Mouse (Mus musculus) kidney, embryonic 14.5 days (tissue): ENCODE results near the gene Haus7. TPM values are rescaled to one million over a fixed set of nuclear protein-coding genes. Genes with fewer than 3 reads are reported as not detected.

Experiments
- ATAC-seq: fragments of 200-750 bp; cut with Nextera tagmentation; 2 replicates; pipeline ENCODE4 v1.8.0; 2017; ENCODE audit warnings: moderate number of reproducible peaks, mild to moderate bottlenecking, moderate TSS enrichment, moderate library complexity; ENCODE audit not compliant: low FRiP score, low TSS enrichment
- H3K27ac ChIP-seq: fragments of 300-500 bp; sonication (generic); 2 replicates; pipeline ENCODE4 v1.5.1; 2014; ENCODE audit warnings: low read depth, mild to moderate bottlenecking, low read length, moderate library complexity, mixed read lengths
- H3K27me3 ChIP-seq: fragments of 300-500 bp; sonication (generic); 2 replicates; pipeline ENCODE4 v1.6.1; 2014; ENCODE audit warnings: mild to moderate bottlenecking, low read length; ENCODE audit not compliant: control insufficient read depth, insufficient read depth
- H3K36me3 ChIP-seq: fragments of 300-500 bp; sonication (generic); 2 replicates; pipeline ENCODE4 v1.6.1; 2014; ENCODE audit warnings: low read length, mixed read lengths; ENCODE audit not compliant: control insufficient read depth, insufficient read depth
- H3K4me1 ChIP-seq: fragments of 300-500 bp; sonication (generic); 2 replicates; pipeline ENCODE4 v1.6.1; 2014; ENCODE audit warnings: low read length, mixed read lengths; ENCODE audit not compliant: control insufficient read depth, insufficient read depth
- H3K4me2 ChIP-seq: fragments of 300-500 bp; sonication (generic); replicated peaks from 2 replicates; pipeline ENCODE4 v1.6.1; 2014; ENCODE audit warnings: low read depth, mild to moderate bottlenecking, low read length
- H3K4me3 ChIP-seq: fragments of 300-500 bp; sonication (generic); 2 replicates; pipeline ENCODE4 v1.5.1; 2014; ENCODE audit warnings: mild to moderate bottlenecking, low read length
- H3K9ac ChIP-seq: fragments of 300-500 bp; sonication (generic); 2 replicates; pipeline ENCODE4 v1.6.1; 2014; ENCODE audit warnings: low read depth, mild to moderate bottlenecking, low read length, moderate library complexity
- H3K9me3 ChIP-seq: fragments of 300-500 bp; sonication (generic); 2 replicates; pipeline ENCODE4 v1.6.1; 2016; ENCODE audit warnings: low read length; ENCODE audit not compliant: control insufficient read depth
- WGBS: fragments of 180-500 bp; shearing (Covaris S2); extraction: QIAGEN DNeasy Blood & Tissue Kit; methylation state at CpG from one replicate; pipeline ENCODE4 v1.1.7; 2014; 5-methylcytosine and 5-hydroxymethylcytosine counted together
- polyA plus RNA-seq: library from polyadenylated mRNA; unstranded; fragments of >200 nt; fragmentation: Nextera tagmentation; extraction: Ambion mirVana; gene quantifications from 2 replicates; pipeline ENCODE4 v1.2.1, GENCODE M21; 2014

Haus7 gene
- polyA plus RNA-seq, 1 experiment from 2014 or later, result 62.3 TPM

DNA sequence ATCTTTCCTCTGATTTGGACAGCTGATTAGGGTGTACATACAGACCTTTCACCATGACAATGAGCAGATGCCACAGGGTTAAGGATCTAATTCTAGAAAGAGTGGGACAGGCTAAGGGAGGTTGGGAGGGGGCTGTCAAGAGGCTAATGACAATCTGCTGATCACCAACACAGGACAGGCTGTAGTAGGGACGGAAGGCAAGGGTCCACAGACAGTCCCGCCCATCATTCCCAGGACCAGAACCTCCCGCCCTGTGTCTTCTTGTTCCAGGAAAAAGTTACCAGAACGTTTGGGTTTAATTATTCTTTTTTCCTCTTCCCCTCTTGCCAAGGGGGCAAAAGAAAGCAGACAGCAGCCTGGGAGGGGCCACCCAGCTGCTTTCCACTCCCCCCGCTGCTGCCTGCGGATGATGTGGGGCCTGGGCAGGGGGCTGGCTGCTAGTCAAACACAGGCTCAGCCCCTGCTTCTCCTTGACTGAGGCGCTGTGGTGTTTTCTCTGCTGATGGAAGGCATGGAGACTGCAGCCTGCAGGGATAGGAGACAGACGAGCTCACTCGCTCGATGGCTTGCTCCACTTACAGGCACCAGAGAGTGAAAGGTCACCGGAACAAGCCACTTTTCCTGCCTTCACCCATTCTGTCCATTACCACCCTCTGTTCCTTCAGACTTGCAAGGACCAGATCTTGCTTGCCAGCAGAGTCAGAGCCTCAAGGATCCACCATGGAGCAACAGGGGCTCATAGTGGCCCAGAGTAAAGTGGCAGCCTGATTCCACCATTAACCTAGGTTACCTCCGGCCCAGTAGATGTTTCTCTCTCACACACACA is 15.7 kb upstream of the Haus7 start:
- Histone ChIP-seq H3K9ac (no peak overlapping the region), H3K36me3 (no peaks in the 10 kb centered on the region), H3K4me1 (0 out of 2 replicates have a peak, but pooled peaks cover 4% of the 10 kb centered on the region), H3K27me3 (no peaks in the 10 kb centered on the region), H3K4me3 (no peak overlapping the region), H3K9me3 (no peaks in the 10 kb centered on the region), H3K4me2 (no peak overlapping the region), H3K27ac (peak overlapping the region; percentile 42; the same call in 1 of the 2 replicates)
- 56% methylated on average over 12 of the region's 12 CpGs for WGBS
- no peak; the same call in 1 of the 2 replicates for ATAC-seq

GRCm38 (mm10) chrX:73471764-73472163 is 12.9 kb upstream of the Haus7 start:
- no peak overlapping the region for H3K4me2 ChIP-seq
- 0 out of 2 replicates have a peak, but pooled peaks cover 4% of the 10 kb centered on the region for H3K4me1 ChIP-seq
- no peak overlapping the region for H3K27ac ChIP-seq
- H3K4me3 ChIP-seq, result no peak overlapping the region
- H3K9me3 ChIP-seq, result no peaks in the 10 kb centered on the region
- no peaks in the 10 kb centered on the region for H3K36me3 ChIP-seq
- ATAC-seq, result no peak
- no peaks in the 10 kb centered on the region; the same call in 1 of the 2 replicates for H3K27me3 ChIP-seq
- 83% methylated on average over 3 of the region's 3 CpGs for WGBS
- no peak overlapping the region for H3K9ac ChIP-seq

- Histone ChIP-seq H3K27me3 (no peaks in the 10 kb centered on the region; the same call in 1 of the 2 replicates), H3K9me3 (no peaks in the 10 kb centered on the region), H3K9ac (no peak overlapping the region), H3K4me1 (no peaks in the 10 kb centered on the region), H3K36me3 (no peaks in the 10 kb centered on the region), H3K4me2 (no peak overlapping the region), H3K27ac (no peak overlapping the region), H3K4me3 (no peak overlapping the region)
- WGBS, result 89% methylated on average over 1 of the region's 1 CpGs
- ATAC-seq, result no peak
Measured at GRCm38 (mm10) chrX:73468752-73469151, 9.9 kb upstream of the Haus7 start.

DNA sequence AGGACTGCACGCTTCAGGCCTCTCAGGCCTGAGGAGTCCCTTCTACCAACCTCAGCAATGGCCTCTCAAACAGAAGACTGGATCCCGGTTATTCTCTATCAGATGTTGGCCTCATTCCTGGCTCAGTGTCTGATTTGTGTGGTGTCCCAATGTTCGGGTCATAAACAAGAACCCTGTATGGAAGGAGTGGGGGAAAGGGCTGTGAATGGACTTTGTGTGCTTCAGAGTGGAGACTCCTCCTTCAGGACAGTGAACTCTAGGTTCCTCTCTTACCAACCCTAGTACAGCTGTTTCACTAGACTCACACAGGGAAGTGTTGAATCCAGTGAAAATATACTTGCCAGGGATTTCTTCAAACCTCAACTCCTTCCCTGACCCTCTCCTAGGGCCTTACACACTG is 9.5 kb upstream of the Haus7 start:
- Histone ChIP-seq H3K27me3 (no peaks in the 10 kb centered on the region; the same call in 1 of the 2 replicates), H3K27ac (no peak overlapping the region)
- 76% methylated on average over 3 of the region's 3 CpGs for WGBS

GRCm38 (mm10) chrX:73467446-73468241 is 8.8 kb upstream of the Haus7 start:
- Histone ChIP-seq H3K9me3 (no peaks in the 10 kb centered on the region), H3K27ac (peak overlapping the region; percentile 47; the same call in 1 of the 2 replicates), H3K4me2 (no peak overlapping the region), H3K9ac (no peak overlapping the region), H3K36me3 (no peaks in the 10 kb centered on the region), H3K4me1 (no peaks in the 10 kb centered on the region), H3K4me3 (no peak overlapping the region), H3K27me3 (no peaks in the 10 kb centered on the region; the same call in 1 of the 2 replicates)
- WGBS, result 63% methylated on average over 5 of the region's 5 CpGs
- no peak for ATAC-seq

More for the DNA sequence above, 9.5 kb upstream of the Haus7 start:
- Histone ChIP-seq H3K4me3 (no peak overlapping the region), H3K9me3 (no peaks in the 10 kb centered on the region), H3K9ac (no peak overlapping the region), H3K4me1 (no peaks in the 10 kb centered on the region), H3K36me3 (no peaks in the 10 kb centered on the region), H3K4me2 (no peak overlapping the region)
- no peak for ATAC-seq

- H3K4me1 ChIP-seq, result no peaks in the 10 kb centered on the region
- no peak overlapping the region for H3K27ac ChIP-seq
- H3K9me3 ChIP-seq, result no peaks in the 10 kb centered on the region
- 72% methylated on average over 9 of the region's 9 CpGs for WGBS
- no peaks in the 10 kb centered on the region for H3K36me3 ChIP-seq
- H3K9ac ChIP-seq, result no peak overlapping the region
- H3K27me3 ChIP-seq, result no peaks in the 10 kb centered on the region; the same call in 1 of the 2 replicates
- H3K4me2 ChIP-seq, result no peak overlapping the region
- no peak overlapping the region for H3K4me3 ChIP-seq
- ATAC-seq, result no peak
Measured at GRCm38 (mm10) chrX:73465483-73466186, 6.8 kb upstream of the Haus7 start.

GRCm38 (mm10) chrX:73460792-73461191 is 1.9 kb upstream of the Haus7 start:
- Histone ChIP-seq H3K27me3 (no peaks in the 10 kb centered on the region), H3K27ac (no peak overlapping the region), H3K9me3 (no peaks in the 10 kb centered on the region), H3K9ac (no peak overlapping the region), H3K4me3 (no peak overlapping the region), H3K4me2 (no peak overlapping the region), H3K4me1 (no peaks in the 10 kb centered on the region), H3K36me3 (no peaks in the 10 kb centered on the region)
- WGBS, result 68% methylated on average over 4 of the region's 4 CpGs
- no peak for ATAC-seq

DNA sequence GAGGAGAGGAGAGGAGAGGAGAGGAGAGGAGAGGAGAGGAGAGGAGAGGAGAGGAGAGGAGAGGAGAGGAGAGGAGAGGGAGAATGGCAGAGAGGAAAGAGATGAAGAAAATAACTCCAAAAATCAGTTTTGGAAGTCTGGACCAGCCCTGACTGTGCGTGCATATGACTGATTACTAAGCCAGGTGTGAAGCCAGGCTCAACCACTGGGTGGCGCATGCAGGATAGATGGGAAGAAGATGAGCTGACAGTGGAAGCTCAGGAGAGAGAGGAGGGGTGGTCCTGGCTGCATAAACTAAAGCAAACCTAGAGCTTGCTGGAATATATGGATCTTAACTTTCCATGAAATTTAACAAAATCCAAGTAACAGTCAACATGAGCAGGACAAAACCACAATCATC is 6.9 kb downstream of the Haus7 start:
- H3K27ac ChIP-seq, result no peak overlapping the region
- H3K36me3 ChIP-seq, result no peaks in the 10 kb centered on the region; the same call in 1 of the 2 replicates
- 17% methylated on average over 2 of the region's 2 CpGs for WGBS
- H3K4me1 ChIP-seq, result no peaks in the 10 kb centered on the region
- no peaks in the 10 kb centered on the region for H3K27me3 ChIP-seq
- ATAC-seq, result no peak
- H3K9me3 ChIP-seq, result no peaks in the 10 kb centered on the region
- no peak overlapping the region for H3K9ac ChIP-seq
- no peak overlapping the region for H3K4me2 ChIP-seq
- H3K4me3 ChIP-seq, result no peak overlapping the region
